10 mouse cellular contexts compared by ENCODE assay signal in genomic region chr9:45299231-45300006, GRCm38 (mm10). TPM values are rescaled to one million over a fixed set of nuclear protein-coding genes. Genes with fewer than 3 reads are reported as not detected.
DNase-seq lines count a peak whose midpoint lies in the region; ATAC-seq and TF ChIP-seq lines count a peak whose summit lies in the region.
"Had no signal": no experiment of that assay in that cellular context is flagged by ENCODE, and none has a peak within 500 bp of the region (broad histone marks: within the 10 kb centered on the region; RNA-seq: fewer than 3 reads in every experiment).

No protein-coding gene starts in this region.

- TF ChIP-seq CTCF in Patski (IDR thresholded peaks at IDR 0.05): peak; percentile 70

- peak; percentile 97 for DNase-seq in heart, adult 11 months
- no peak for DNase-seq in heart, postnatal 25 days (ENCODE audit: low spot score)
- DNase-seq in 416B (ENCODE audit: low read depth) (peak; percentile 63), Patski (ENCODE audit: low read depth, low spot score) (no peak)
- DNase-seq in lung, postnatal 36 days: peak; percentile 73
- peak; percentile 90 for DNase-seq in splenic B cell, adult 2 months (ENCODE audit: low read depth, low spot score)
- no peak for DNase-seq in left cerebral cortex, adult 11 months (ENCODE audit: low spot score)

- intact Hi-C loops in heart, postnatal 25 days (cut with DNase I): loop anchor here (1.0 to 5.0 kb wide), 4 partner anchors 45 to 108 kb away; no protein-coding TSS in a partner anchor

- CTCF ChIA-PET in Patski (lab: Charles Lee): interaction anchor here (1.2 kb wide), 1 partner anchor 89 kb away, joined by 5 read pairs; no protein-coding TSS in a partner anchor

- no peak for ATAC-seq in Patski
- ATAC-seq in erythroid progenitor cell, adult 5-6 weeks (replicated peaks; ENCODE audit: low FRiP score, poor library complexity, severe bottlenecking): peak; percentile 68; the same call in 1 of the 2 replicates

- peaks cover 26% of the 10 kb centered on the region for H3K27me3 ChIP-seq in Patski
- no peaks in the 10 kb centered on the region for H3K27me3 ChIP-seq in splenic B cell, adult 2 months (ENCODE audit: control insufficient read depth, insufficient read depth, low read length, poor library complexity, severe bottlenecking)
- H3K27me3 ChIP-seq: embryonic facial prominence, embryonic 15.5 days had no signal

- no peaks in the 10 kb centered on the region for H3K36me3 ChIP-seq in splenic B cell, adult 2 months (ENCODE audit: control insufficient read depth, insufficient read depth, low read length, poor library complexity, severe bottlenecking)
- H3K36me3 ChIP-seq: embryonic facial prominence, embryonic 15.5 days had no signal

- in situ Hi-C loops in Patski (cut with MboI; ENCODE audit: low pct_unique_long_range_greater_than_20kb): loop anchor here (5.0 kb wide), 1 partner anchor 83 kb away; no protein-coding TSS in a partner anchor

- POLR2A ChIA-PET in Patski (lab: Charles Lee): no interaction called here

RNA-seq across cellular contexts. Expression of gene Tmprss13, which starts 19.5 kb away (rescaled TPM):
- total RNA-seq in heart, postnatal 25 days (2021): 1 to 10 TPM; 3.6 to 3.7 TPM
- not detected for polyA plus RNA-seq in Patski (2021)
- total RNA-seq in erythroid progenitor cell, adult 5-6 weeks (2015; ENCODE audit: low replicate concordance): not detected in 2 replicates
- not detected in 2 replicates for total RNA-seq in erythroid progenitor cell, adult 5-6 weeks (2017; ENCODE audit: low replicate concordance)
- polyA plus RNA-seq: liver, embryonic 16.5 days had no signal

RNA-seq across cellular contexts. Expression of gene Il10ra, which starts 30.5 kb away (rescaled TPM):
- 1 to 10 TPM; 2.2 to 2.3 TPM for total RNA-seq in heart, postnatal 25 days (2021)
- not detected for polyA plus RNA-seq in Patski (2021)
- 2.2 and 6.3 TPM in 2 replicates for total RNA-seq in erythroid progenitor cell, adult 5-6 weeks (2015; ENCODE audit: low replicate concordance)
- total RNA-seq in erythroid progenitor cell, adult 5-6 weeks (2017; ENCODE audit: low replicate concordance): 3.7 and 4.8 TPM in 2 replicates

Comparison
In these comparisons a context has a peak if more than half of its experiments do, and no peak if none do; other contexts are left out.
1. DNase-seq: peak in heart, adult 11 months (single experiment), 416B (single experiment), lung, postnatal 36 days (single experiment) and splenic B cell, adult 2 months (single experiment); none in heart, postnatal 25 days (single experiment), Patski (single experiment) and left cerebral cortex, adult 11 months (single experiment).
2. RNA of gene Tmprss13, which starts 19.5 kb away (total RNA-seq): 3.6 to 3.7 TPM in heart, postnatal 25 days; not detected in erythroid progenitor cell, adult 5-6 weeks; every median in the first group is over 4 times any median in the second.